Mouse (Mus musculus): Measurements from ENCODE around the gene Gm49321.
A peak's percentile ranks its signal among the peaks of the same experiment; 100 is the strongest.

Gene Gm49321

GRCm38 (mm10) chr12:74013739-74014138, 76.3 kb downstream of the Gm49321 start:
- DNase-seq (ENCODE audit: low read depth, low spot score): peak; percentile 12

GRCm38 (mm10) chr12:74014739-74015270, 77.4 kb downstream of the Gm49321 start:
- peak; percentile 11 for DNase-seq (ENCODE audit: low read depth, low spot score)

- no peak for DNase-seq (ENCODE audit: low read depth, low spot score)
Observed at GRCm38 (mm10) chr12:74015491-74015890, 78.0 kb downstream of the Gm49321 start.
